Mouse (Mus musculus): ENCODE measurements around the gene Hdhd3.
A peak's percentile ranks its signal among the peaks of the same experiment; 100 is the strongest.

Hdhd3 gene

GRCm38 (mm10) chr4:62475793-62476192 lies 27.5 kb downstream of the Hdhd3 start:
- DNase-seq (ENCODE audit: low spot score in 2 of 2), result peak; percentile 15 to 36

GRCm38 (mm10) chr4:62475131-62475530 lies 28.1 kb downstream of the Hdhd3 start:
- no peak for DNase-seq (ENCODE audit: low spot score in 2 of 2)

- DNase-seq (ENCODE audit: low spot score in 2 of 2), result no peak
Observed at GRCm38 (mm10) chr4:62472071-62472470, 31.2 kb downstream of the Hdhd3 start.

GRCm38 (mm10) chr4:62470598-62471051 lies 32.6 kb downstream of the Hdhd3 start, which contains the start of gene Wdr31:
Gene Wdr31, minus strand, starts transcription at chr4:62470896.
- peak; percentile 55 to 71 for DNase-seq (ENCODE audit: low spot score in 2 of 2)

GRCm38 (mm10) chr4:62468158-62468557 lies 35.1 kb downstream of the Hdhd3 start:
- peak in 1 of 2 experiments; percentile 11 for DNase-seq (ENCODE audit: low spot score in 2 of 2)

GRCm38 (mm10) chr4:62463124-62463523 lies 40.1 kb downstream of the Hdhd3 start:
- no peak for DNase-seq (ENCODE audit: low spot score in 2 of 2)

GRCm38 (mm10) chr4:62460348-62460747 lies 42.9 kb downstream of the Hdhd3 start:
- DNase-seq (ENCODE audit: low spot score in 2 of 2), result no peak

GRCm38 (mm10) chr4:62459081-62459480 lies 44.2 kb downstream of the Hdhd3 start:
- no peak for DNase-seq (ENCODE audit: low spot score in 2 of 2)

GRCm38 (mm10) chr4:62454995-62455394 lies 48.3 kb downstream of the Hdhd3 start:
- DNase-seq (ENCODE audit: low spot score in 2 of 2), result peak; percentile 39 to 43

Measured in natural killer cell, adult 2 months (primary cell).